Mouse (Mus musculus) kidney, adult 11 months (tissue): ENCODE measurements around the gene Map6.
"Not testable (repeated sequence)": the region's sequence is repeated elsewhere in the genome, so short reads cannot be mapped to it uniquely, and the experiment has no call there.

Source experiments
- DNase-seq: peaks from one replicate; pipeline ENCODE4 v3.0.0; 2022

Map6 gene

DNA sequence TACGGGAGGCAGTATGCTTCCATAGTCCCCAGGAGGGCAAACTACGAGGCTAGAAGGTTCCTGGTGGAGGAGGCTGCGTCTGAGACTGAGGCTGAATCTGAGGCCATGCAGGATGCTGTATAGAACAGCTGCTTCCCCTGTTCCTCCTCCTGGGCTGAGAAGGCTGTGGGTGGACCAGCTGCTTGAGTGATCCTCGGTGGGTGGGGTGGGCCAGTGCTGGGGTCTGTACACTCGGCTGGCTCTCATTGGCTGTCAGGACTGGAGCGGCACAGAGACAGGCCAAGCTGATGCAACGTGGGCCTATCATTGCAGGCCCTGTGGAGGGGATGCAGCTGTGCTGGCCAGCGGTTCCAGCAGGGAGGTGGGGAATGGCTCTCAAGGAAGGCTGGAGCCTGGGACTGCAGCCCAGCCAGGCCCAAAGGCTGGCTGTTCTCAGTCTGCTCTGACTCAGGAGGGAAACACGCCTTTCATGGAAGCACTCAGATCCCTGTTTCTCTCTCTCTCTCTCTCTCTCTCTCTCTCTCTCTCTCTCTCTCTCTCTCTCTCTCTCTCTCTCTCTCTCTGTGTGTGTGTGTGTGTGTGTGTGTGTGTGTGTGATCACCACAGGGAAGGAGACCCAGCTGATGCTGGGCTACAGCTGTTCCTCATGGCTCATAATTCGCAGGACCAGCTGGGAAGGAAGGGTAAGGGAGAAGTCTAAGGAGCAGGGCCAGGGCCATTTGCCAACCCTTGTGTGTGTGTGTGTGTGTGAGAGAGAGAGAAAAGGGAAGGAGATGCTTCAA, 93.0 kb downstream of the Map6 start:
- peak; percentile 74 for DNase-seq

DNA sequence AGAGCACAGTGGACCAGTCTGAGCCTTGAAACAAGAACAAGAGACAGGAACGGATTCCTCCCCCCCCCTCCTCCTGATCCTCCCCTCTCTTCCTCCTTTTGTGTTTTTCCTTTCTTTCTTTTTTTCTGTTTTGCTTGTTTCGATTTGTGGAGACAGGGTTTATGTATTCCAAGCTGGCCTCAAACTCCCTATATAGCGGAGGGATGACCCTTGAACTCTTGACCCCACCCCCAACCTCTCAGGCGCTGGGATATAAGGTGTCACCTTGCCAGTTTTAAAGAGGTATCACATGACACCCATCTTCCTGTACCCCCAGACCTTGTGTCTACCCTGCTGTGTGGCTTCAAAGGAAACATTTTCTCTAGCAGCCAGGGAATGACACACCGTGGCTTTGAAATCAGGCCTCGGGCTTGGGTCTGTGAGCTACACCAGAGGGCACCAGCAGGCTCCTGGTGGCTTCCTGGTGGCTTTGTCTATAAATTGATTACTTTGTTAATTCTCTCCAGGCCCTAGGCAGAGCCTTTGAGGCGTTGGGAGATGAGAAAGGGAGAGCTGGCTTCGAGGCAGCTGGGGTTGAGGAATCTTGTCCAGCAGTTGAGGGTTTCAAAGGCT, 93.7 kb downstream of the Map6 start:
- DNase-seq = no peak

DNA sequence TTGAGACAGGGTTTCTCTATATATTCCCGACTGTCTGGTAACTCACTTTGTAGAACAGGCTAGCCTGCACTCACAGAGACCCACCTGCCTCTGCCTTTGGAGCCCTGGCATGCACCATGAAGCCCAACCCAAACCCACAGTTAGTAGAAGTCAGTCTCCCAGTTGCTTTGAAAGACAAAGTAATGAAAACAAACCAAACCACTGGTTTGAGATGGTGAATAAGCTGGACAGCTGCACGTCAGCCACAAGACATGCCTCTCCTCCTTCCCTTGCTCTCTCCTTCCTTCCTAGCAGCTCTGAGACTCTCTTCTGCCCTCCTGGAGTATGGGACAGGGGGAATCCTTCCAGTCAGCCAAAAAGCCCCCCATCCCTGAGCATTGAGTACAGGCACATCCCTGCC, 94.9 kb downstream of the Map6 start:
- no peak for DNase-seq

- no peak for DNase-seq
Measured at GRCm38 (mm10) chr7:99365069-99365468, 97.8 kb downstream of the Map6 start.

DNA sequence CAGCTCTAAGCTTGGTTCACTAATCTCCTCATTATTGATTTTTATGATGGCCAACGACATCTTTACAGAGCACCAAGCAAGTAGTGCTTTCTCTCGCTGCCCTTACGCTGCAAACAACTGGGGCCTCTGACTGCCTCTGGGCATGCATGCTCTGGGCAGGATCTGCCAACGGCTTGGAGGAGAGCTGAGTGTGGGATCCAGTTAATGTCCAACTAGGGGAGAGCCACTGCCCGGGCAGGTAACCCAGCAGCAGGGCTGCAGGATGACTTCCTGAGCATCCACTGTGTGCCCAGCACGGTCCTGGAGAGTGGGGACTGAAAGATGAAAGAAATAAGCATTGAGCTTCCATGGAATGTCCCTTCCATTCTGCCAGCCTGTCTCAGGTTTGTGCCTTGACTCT, 99.5 kb downstream of the Map6 start:
- DNase-seq = no peak

GRCm38 (mm10) chr7:99374325-99374724, 107.1 kb downstream of the Map6 start:
- not testable (repeated sequence) for DNase-seq

DNA sequence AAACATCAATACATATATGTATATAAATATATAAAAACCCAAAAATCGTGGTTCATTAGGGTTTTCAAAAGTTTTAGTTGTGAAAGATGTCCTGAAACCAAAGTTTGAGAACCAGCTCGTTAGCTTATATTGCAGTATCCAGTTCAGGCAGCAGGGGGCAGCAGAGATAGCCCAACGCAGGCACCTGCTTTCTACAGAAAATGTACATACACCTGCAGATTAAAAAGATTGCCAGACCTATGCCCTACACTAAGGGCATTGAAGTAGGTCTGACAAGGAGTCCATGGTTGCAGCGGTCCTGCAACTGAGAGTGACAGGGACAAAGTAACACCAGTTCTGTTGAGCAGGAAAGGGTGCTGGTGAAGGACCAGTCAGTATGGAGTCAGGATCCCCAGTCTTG, 108.2 kb downstream of the Map6 start:
- no peak for DNase-seq

GRCm38 (mm10) chr7:99378870-99379269, 111.6 kb downstream of the Map6 start:
- DNase-seq = no peak

- DNase-seq = no peak
Measured at GRCm38 (mm10) chr7:99380491-99381213, 113.4 kb downstream of the Map6 start.

DNA sequence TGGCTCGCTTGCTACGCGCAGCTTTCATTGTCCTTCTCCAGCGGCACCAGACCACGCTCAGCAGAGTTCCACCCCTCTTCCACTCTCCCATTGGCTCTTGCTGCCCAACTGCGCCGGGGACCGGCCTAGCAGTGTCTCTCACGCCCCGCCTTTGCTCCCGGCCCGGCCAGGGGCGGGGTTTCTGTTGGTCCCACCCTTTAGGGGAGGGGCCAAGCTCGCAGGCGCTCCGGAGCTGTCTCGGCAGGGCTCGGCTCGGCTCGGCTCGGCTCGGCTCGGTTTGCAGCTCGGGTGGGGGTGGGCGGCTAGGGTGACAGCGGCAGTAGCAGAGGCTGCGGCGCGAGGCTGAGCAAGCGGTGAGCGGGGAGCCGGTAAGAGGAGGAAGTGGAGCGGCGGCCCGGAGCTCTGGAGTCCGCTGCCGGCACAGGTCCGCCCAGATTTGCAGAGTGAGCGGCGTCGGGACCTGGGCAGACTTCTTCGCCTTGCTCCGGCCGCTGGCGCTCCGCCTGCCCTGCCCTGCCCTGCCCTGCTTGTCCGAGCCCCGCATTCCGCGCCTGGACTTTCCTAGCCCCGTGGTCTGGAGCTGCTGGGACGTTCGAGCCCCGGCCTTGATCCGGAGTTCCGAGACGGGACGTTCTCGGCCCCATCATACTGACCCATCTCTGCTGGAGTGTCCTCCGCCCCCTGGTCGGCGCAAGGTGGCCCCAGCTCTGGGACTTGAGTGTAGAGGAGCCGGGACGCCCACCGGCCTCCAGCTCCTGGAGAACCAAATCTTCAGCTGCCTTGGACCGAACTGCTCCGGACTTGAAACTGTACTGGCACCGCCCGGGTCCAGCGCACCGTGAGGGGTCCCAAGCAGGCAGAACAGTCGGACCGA, 114.2 kb downstream of the Map6 start, which contains the start of gene Gdpd5:
Gdpd5 (plus strand) TSS at position 201 of the 874 bp plus-strand sequence.
- DNase-seq = peak; percentile 97

DNA sequence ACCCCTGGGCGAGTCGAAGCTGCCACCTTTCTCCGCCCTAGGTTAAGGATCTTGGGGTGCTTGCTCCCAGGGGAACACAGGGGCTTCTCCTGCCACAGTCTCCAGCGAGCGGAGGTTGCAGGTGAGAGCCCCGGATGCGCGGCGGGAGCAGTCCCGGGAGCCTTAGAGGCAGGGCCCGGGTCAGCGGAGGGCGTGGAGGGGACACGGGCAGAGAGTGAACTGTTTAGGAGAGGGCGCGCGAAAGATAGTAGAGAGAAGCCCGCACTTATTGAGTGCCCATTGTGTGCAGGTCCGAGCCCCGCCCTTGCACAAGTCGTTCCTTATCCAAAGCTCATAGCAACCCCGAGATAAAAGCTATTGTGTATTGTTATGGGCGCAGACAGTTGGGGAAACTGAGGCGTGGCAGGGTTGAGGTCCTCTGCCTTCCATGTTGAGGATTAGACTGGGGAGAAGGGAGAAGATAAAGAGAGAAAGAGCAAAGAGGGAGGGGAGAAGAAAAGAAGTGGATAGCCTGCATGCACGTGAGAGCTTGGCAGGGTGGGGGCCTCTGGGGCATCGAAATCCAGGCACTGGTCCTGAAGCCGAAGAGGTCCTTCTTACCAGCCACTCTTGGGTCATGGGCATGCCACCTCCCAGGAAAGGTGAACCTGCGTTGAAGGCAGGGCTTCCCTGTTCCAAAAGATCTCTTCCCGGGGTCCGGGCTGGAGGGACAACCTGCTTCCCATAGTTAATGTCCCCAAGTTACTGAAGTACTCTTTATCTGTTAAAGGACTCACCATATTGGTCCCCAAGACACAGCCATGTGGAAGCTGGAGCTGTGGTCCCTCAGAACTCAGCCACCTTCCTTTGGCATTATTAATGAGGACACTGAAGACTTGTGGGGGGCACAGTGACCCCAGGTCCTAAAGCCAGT, 115.1 kb downstream of the Map6 start:
- no peak for DNase-seq

GRCm38 (mm10) chr7:99383246-99383645, 116.0 kb downstream of the Map6 start:
- DNase-seq = no peak

DNA sequence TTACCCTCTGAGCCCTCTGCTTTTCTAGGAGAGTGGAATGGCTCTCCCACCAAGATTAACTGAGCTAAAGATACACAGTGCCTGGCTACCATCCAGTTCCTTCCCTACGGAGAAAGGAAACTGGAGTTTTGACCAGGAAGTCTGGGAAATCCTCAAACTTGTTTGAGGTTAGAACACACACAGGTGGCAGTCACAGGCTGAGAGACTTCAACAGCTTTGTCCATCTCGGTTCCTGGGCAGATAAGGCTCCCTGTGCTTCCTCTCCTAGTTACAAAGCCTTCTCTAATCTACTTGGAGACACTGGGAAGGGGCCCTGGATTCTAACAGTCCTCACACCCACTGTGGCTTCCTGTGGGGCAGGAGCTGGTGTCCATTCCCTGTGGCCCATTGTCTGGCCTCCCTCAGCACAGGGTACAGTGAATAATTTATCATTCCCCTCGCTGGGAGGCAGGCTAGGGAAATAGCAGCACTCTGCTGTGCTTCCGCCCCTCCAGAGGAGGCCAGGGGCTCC, 116.9 kb downstream of the Map6 start:
- DNase-seq = peak; percentile 42

GRCm38 (mm10) chr7:99386030-99386429, 118.8 kb downstream of the Map6 start:
- DNase-seq = no peak
